Mouse (Mus musculus) heart, adult 2 months (tissue): Measurements from ENCODE around the gene Top1. TPM values are rescaled to one million over a fixed set of nuclear protein-coding genes. Genes with fewer than 3 reads are reported as not detected.

Experiments
- DNase-seq, 2 experiments: peaks; one replicate each; pipeline ENCODE4 v3.0.0; 2021
- H3K27ac ChIP-seq: fragments of 200-600 bp; 2 replicates; pipeline ENCODE4 v1.8.1; 2022
- H3K27me3 ChIP-seq: fragments of 200-500 bp; 2 replicates; pipeline ENCODE4 v1.6.1; 2012; ENCODE audit warnings: mild to moderate bottlenecking, low read length, inconsistent platforms, mixed read lengths; ENCODE audit not compliant: control insufficient read depth, insufficient read depth
- H3K36me3 ChIP-seq: fragments of 200-500 bp; 2 replicates; pipeline ENCODE4 v1.6.1; 2012; ENCODE audit warnings: low read length, inconsistent platforms; ENCODE audit not compliant: control insufficient read depth, insufficient read depth
- H3K4me1 ChIP-seq: fragments of 200-500 bp; 2 replicates; pipeline ENCODE4 v1.6.1; 2011; ENCODE audit warnings: low read length; ENCODE audit not compliant: control insufficient read depth, insufficient read depth
- H3K4me3 ChIP-seq: fragments of 200-600 bp; 2 replicates; pipeline ENCODE4 v1.8.1; 2022
- H3K79me2 ChIP-seq: fragments of 200-500 bp; replicated peaks from 2 replicates; pipeline ENCODE4 v1.6.1; 2012; ENCODE audit warnings: mild to moderate bottlenecking, inconsistent platforms, low read length, moderate library complexity, mixed read lengths; ENCODE audit not compliant: control insufficient read depth, insufficient read depth
- H3K9ac ChIP-seq: fragments of 200-500 bp; 2 replicates; pipeline ENCODE4 v1.6.1; 2012; ENCODE audit warnings: low read depth, mild to moderate bottlenecking, control low read depth, inconsistent platforms, low read length, mixed read lengths
- CTCF ChIP-seq: fragments of 200-600 bp; IDR thresholded peaks from 2 replicates; pipeline ENCODE4 v1.8.1; 2022; ENCODE audit warnings: antibody characterized with exemption, mild to moderate bottlenecking, moderate library complexity
- EP300 ChIP-seq: fragments of 200-500 bp; IDR thresholded peaks from 2 replicates; pipeline ENCODE4 v1.6.1; 2011; ENCODE audit warnings: low read depth, low read length, control low read depth; ENCODE audit not compliant: insufficient read depth
- POLR2A ChIP-seq: fragments of 200-500 bp; IDR thresholded peaks from 2 replicates; pipeline ENCODE4 v1.6.1; 2011; ENCODE audit warnings: mild to moderate bottlenecking, low read depth, low read length, control low read depth; ENCODE audit not compliant: insufficient read depth
- WGBS: fragments of 180-500 bp; shearing (Covaris S2); methylation state at CpG from one replicate; pipeline ENCODE4 v1.1.7; 2018; 5-methylcytosine and 5-hydroxymethylcytosine counted together
- intact Hi-C: fragments of 180-260 bp; cut with DNase I; formaldehyde crosslinking; loops from one replicate; pipeline ENCODE4 v1.15.1; 2025
- polyA plus RNA-seq: library from polyadenylated mRNA; depleted of rRNA; stranded (reverse); fragments of >200 nt; gene quantifications from 2 replicates; pipeline ENCODE4 v1.2.3, GENCODE M21; 2012
- total RNA-seq, 2 experiments: library from RNA; stranded (reverse); gene quantifications; 2 replicates each; pipeline ENCODE4 v1.2.3; 2021

Gene Top1
- total and polyA plus RNA-seq, 3 experiments = 5.6 to 46.8 (median 44.1) TPM

GRCm38 (mm10) chr2:160627207-160628025 is 18.3 kb upstream of the Top1 start:
- no peaks in the 10 kb centered on the region for H3K4me1 ChIP-seq
- no peaks in the 10 kb centered on the region for H3K27me3 ChIP-seq
- H3K79me2 ChIP-seq = no peaks in the 10 kb centered on the region
- no peak overlapping the region for H3K9ac ChIP-seq
- H3K27ac ChIP-seq = no peak overlapping the region
- TF ChIP-seq CTCF (no peak), POLR2A (no peak), EP300 (no peak)
- intact Hi-C loops = no loop called here
- no peaks in the 10 kb centered on the region for H3K36me3 ChIP-seq
- WGBS = 84% methylated on average over 11 of the region's 11 CpGs
- no peak overlapping the region for H3K4me3 ChIP-seq
- peak; percentile 14 to 32 for DNase-seq

- Histone ChIP-seq H3K4me1 (no peaks in the 10 kb centered on the region), H3K27me3 (no peaks in the 10 kb centered on the region), H3K4me3 (no peak overlapping the region), H3K27ac (no peak overlapping the region), H3K9ac (no peak overlapping the region), H3K79me2 (no peaks in the 10 kb centered on the region), H3K36me3 (no peaks in the 10 kb centered on the region)
- 83% methylated on average over 5 of the region's 5 CpGs for WGBS
- peak in 1 of 2 experiments; percentile 2 for DNase-seq
- TF ChIP-seq CTCF (no peak), EP300 (no peak), POLR2A (no peak)
- intact Hi-C loops = no loop called here
These were observed 17.6 kb upstream of the Top1 start for GRCm38 (mm10) chr2:160628055-160628454.

GRCm38 (mm10) chr2:160628666-160629527 is 16.8 kb upstream of the Top1 start:
- H3K4me3 ChIP-seq = no peak overlapping the region
- intact Hi-C loops = no loop called here
- TF ChIP-seq EP300 = no peak
- TF ChIP-seq CTCF = no peak
- TF ChIP-seq POLR2A = no peak
- no peak overlapping the region for H3K27ac ChIP-seq
- WGBS = 89% methylated on average over 12 of the region's 12 CpGs
- no peaks in the 10 kb centered on the region for H3K27me3 ChIP-seq
- H3K9ac ChIP-seq = no peak overlapping the region
- peak in 1 of 2 experiments; percentile 8 for DNase-seq
- no peaks in the 10 kb centered on the region for H3K36me3 ChIP-seq
- no peaks in the 10 kb centered on the region for H3K4me1 ChIP-seq
- no peaks in the 10 kb centered on the region for H3K79me2 ChIP-seq

GRCm38 (mm10) chr2:160629528-160629830 is 16.2 kb upstream of the Top1 start:
- peak in 1 of 2 experiments; percentile 6 for DNase-seq
- Histone ChIP-seq H3K4me3 (no peak overlapping the region), H3K9ac (no peak overlapping the region), H3K36me3 (no peaks in the 10 kb centered on the region), H3K79me2 (no peaks in the 10 kb centered on the region), H3K27me3 (no peaks in the 10 kb centered on the region), H3K4me1 (no peaks in the 10 kb centered on the region), H3K27ac (no peak overlapping the region)
- intact Hi-C loops = no loop called here
- TF ChIP-seq POLR2A (no peak), CTCF (no peak), EP300 (no peak)
- WGBS = 89% methylated on average over 8 of the region's 8 CpGs

GRCm38 (mm10) chr2:160630872-160631597 is 14.7 kb upstream of the Top1 start:
- H3K27ac ChIP-seq = no peak overlapping the region
- H3K4me3 ChIP-seq = no peak overlapping the region
- H3K9ac ChIP-seq = no peak overlapping the region
- no peak for TF ChIP-seq CTCF
- TF ChIP-seq EP300 = no peak
- TF ChIP-seq POLR2A = no peak
- no peaks in the 10 kb centered on the region for H3K27me3 ChIP-seq
- H3K4me1 ChIP-seq = no peaks in the 10 kb centered on the region
- no peaks in the 10 kb centered on the region for H3K79me2 ChIP-seq
- DNase-seq = peak in 1 of 2 experiments; percentile 6
- H3K36me3 ChIP-seq = no peaks in the 10 kb centered on the region
- intact Hi-C loops = no loop called here
- 85% methylated on average over 9 of the region's 9 CpGs for WGBS
